Mouse (Mus musculus) kidney, postnatal 14 days (tissue): Measurements from ENCODE around the gene RPS10-NUDT3.
"Not testable (repeated sequence)": the region's sequence is repeated elsewhere in the genome, so short reads cannot be mapped to it uniquely, and the experiment has no call there.

Source experiments
- DNase-seq: peaks from one replicate; pipeline ENCODE4 v3.0.0; 2022; ENCODE audit warnings: mixed read lengths

Gene RPS10-NUDT3

GRCm38 (mm10) chr17:27639851-27640250 is 4.8 kb upstream of the RPS10-NUDT3 start:
- not testable (repeated sequence) for DNase-seq

- DNase-seq: no peak
These were observed 3.9 kb upstream of the RPS10-NUDT3 start for GRCm38 (mm10) chr17:27638921-27639332.

DNA sequence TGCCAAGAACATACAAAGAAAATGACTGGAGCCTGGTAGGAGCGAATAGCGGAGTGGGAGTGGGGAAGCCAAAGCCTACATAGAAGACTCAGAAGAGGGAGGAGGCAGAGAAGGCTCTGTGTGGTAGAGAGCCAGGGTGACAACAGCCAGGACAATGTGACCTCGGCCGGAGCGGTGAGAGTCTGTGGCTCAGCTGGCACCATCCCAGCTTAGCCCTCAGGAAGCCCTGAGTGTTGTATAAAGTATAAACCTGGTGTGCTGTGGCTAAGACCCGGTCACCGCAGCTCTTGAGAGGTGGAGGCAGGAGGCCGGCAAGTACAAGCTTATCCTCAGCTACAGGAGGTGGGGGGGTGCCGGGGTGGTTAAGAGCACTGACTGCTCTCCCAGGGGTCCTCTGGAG is 2.3 kb upstream of the RPS10-NUDT3 start:
- DNase-seq: no peak

GRCm38 (mm10) chr17:27636132-27637020 is 1.4 kb upstream of the RPS10-NUDT3 start, which contains the start of gene Rps10:
TSS of gene Rps10 (minus strand) at chr17:27636669.
- DNase-seq: no peak

- not testable (repeated sequence) for DNase-seq
These were observed 517 bp upstream of the RPS10-NUDT3 start for GRCm38 (mm10) chr17:27635575-27635903.

GRCm38 (mm10) chr17:27629249-27630020 is 5.6 kb downstream of the RPS10-NUDT3 start:
- peak; percentile 89 for DNase-seq

DNA sequence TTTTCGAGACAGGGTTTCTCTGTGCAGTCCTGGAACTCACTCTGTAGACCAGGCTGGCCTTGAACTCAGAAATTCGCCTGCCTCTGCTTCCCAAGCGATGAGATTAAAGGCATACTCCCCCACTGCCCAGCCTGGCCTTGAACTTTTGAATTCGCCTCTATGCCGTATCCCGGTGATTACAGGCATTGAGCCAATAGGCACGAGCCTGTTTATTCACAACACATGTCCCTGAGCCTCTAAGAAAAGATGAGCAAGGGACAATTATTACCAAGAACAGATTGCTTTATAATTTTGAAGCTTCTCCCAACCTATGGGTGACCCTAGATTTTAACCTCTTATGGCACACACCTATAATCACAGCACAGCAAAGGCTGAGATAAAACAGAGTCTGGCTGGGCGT is 6.6 kb downstream of the RPS10-NUDT3 start:
- no peak for DNase-seq

- peak; percentile 69 for DNase-seq
These were observed 7.6 kb downstream of the RPS10-NUDT3 start for GRCm38 (mm10) chr17:27627451-27627850.

GRCm38 (mm10) chr17:27626681-27627080 is 8.3 kb downstream of the RPS10-NUDT3 start:
- no peak for DNase-seq

DNA sequence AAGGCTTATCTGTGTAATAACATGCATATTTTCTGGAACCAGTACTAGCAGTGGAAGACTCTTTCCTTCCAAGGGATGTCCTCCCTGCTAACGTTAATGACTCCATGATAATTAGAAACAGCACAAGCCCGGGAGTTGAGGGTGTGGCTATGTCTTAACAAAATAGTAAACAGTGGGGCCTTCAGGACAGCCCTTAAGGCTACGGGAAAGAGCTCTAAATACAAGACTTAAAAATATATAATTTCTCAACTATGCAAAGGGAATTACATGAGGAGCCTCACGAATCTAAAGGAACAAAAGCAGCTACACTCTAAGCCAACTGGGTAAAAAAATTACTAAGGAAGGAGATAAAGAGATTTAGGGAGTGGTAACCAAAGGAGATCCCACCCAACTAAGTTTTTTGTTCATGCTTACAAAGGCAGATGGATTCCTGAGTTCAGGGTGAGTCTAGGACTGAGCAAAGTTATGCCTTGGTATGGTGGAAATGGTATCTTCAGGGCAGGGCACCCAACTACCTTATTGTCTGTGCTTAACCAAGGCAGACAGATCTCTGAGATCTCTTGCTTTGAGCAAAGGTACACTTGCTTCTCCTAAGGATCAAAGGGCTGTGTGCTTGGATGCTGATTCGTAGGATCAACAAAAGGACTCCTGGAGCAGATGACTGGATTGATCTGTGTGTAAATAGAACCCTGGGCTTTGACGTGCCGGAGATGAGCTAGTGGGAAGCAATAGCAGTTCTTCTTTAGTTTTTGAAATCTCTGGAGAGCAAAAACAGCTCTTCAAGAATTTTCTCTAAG is 9.4 kb downstream of the RPS10-NUDT3 start:
- DNase-seq: no peak

- DNase-seq: peak; percentile 94
These were observed 11.4 kb downstream of the RPS10-NUDT3 start, which contains the start of gene Nudt3 for GRCm38 (mm10) chr17:27623360-27624326. TSS of gene Nudt3 (minus strand) at chr17:27623495.

DNA sequence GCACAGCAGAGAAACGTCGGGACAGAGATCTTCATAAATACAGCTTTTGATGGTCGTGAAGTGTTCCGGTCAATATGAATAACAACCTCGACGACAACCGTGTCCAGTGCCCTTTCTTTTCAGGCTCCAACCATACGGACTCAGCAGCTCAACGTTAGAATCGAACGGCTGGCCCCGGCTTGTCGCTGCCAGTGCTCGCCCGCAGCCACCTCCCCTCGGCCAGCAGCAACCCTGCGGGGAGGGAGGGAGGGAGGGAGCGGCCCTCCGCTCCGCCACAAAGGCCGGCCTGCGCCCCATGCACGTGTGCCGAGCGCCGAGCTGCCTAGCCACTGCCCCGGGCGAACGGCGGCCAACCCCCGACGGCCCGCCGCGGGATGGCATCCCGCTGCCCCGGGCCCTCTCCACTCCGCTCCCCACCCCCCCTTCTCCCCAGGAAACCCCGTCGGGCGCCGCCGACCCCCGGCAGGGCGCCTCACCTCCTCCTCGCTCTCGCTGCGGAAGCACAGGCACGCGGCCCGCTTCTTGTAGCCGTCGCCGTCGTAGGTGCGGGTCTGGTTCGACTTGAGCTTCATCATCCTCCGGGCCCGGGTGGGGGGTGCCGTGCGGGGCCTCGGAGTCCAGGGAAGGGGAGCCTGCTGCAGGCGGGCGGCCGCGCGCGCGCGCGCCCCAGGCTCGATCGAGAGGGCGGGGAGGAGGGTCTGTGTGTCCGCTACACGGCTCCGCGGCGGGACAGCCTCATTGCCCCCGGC is 12.2 kb downstream of the RPS10-NUDT3 start:
- DNase-seq: peak; percentile 54

DNA sequence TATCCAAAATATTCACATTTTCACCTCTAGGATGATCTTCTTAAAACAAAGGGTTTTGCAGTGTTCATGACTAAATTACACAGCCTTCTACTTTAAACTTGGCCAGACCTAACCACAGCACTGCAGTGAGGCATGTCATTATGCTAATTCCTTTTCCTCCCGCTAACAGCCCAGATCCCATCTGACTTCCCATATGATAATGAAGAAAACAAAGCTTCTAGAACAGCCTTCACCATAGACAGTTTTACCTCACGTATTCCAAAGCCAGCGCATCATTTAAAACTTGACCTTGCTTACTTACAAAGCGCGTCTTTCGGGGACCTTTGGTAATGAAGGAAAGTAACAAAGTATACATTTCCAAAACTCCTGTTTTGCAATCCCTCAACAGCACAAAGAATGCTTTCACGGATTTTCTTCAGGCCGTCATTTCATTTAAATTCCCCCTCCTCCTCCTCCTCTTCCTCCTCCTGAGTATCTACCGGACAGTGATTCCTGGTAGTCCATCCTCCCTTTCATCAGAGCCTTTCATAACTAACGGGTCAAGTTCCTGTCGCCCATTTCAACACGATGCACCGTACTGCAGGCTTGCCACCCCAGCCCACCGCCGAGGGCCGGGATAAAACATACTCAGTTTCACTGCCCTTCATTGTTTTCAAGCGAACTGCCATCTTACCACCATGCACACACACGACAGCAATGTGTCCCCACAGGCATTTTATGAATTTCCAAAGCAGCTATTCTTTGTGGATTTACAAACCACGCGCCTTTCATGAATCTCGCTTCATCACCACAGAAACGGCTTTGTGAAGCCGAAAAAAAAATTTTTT is 13.1 kb downstream of the RPS10-NUDT3 start:
- no peak for DNase-seq

GRCm38 (mm10) chr17:27621161-27621560 is 13.9 kb downstream of the RPS10-NUDT3 start:
- DNase-seq: no peak

GRCm38 (mm10) chr17:27615388-27615787 is 19.6 kb downstream of the RPS10-NUDT3 start:
- no peak for DNase-seq

GRCm38 (mm10) chr17:27613016-27613415 is 22.0 kb downstream of the RPS10-NUDT3 start:
- no peak for DNase-seq

GRCm38 (mm10) chr17:27611994-27612393 is 23.0 kb downstream of the RPS10-NUDT3 start:
- no peak for DNase-seq

- DNase-seq: no peak
These were observed 23.5 kb downstream of the RPS10-NUDT3 start for GRCm38 (mm10) chr17:27611519-27611884.

- no peak for DNase-seq
These were observed 24.1 kb downstream of the RPS10-NUDT3 start for GRCm38 (mm10) chr17:27610679-27611518.
